ENCODE assay signal across 10 mouse cellular contexts in genomic region chr16:94164236-94164635, GRCm38 (mm10).
DNase-seq lines count a peak whose midpoint lies in the region; ATAC-seq lines count a peak whose summit lies in the region.
"Had no signal": no experiment of that assay in that cellular context is flagged by ENCODE, and none has a peak within 500 bp of the region (broad histone marks: within the 10 kb centered on the region; RNA-seq: fewer than 3 reads in every experiment).

No protein-coding gene starts in this region.

- peak; percentile 30 for DNase-seq in hindbrain, embryonic 10.5 days (ENCODE audit: low spot score)
- no peak for DNase-seq in hindbrain, embryonic 14.5 days (ENCODE audit: low spot score)
- no peak for DNase-seq in forebrain, embryonic 14.5 days (ENCODE audit: low spot score)
- no peak for DNase-seq in gastrocnemius, postnatal 10 days
- DNase-seq: lung, postnatal 36 days; thymus, postnatal 36 days had no signal

- ATAC-seq in hindbrain, embryonic 14.5 days (ENCODE audit: low FRiP score): no peak
- peak; percentile 40; the same call in 1 of the 2 replicates for ATAC-seq in forebrain, embryonic 14.5 days
- peak; percentile 76 for ATAC-seq in kidney, embryonic 14.5 days (ENCODE audit: low FRiP score, low TSS enrichment)
- 0 out of 2 replicates have a peak, but pooled peaks have one; percentile 11 for ATAC-seq in midbrain, embryonic 15.5 days (replicated peaks)
- ATAC-seq in megakaryocyte progenitor cell, adult 5-6 weeks (replicated peaks; ENCODE audit: poor library complexity): no peak

- H3K9ac ChIP-seq in hindbrain, embryonic 14.5 days: no peak overlapping the region
- no peak overlapping the region for H3K9ac ChIP-seq in forebrain, embryonic 14.5 days (ENCODE audit: low read length)
- H3K9ac ChIP-seq in kidney, embryonic 14.5 days (ENCODE audit: low read depth, low read length): no peak overlapping the region
- no peak overlapping the region for H3K9ac ChIP-seq in midbrain, embryonic 15.5 days

- H3K4me1 ChIP-seq in hindbrain, embryonic 10.5 days (replicated peaks): peaks cover 39% of the 10 kb centered on the region
- no peaks in the 10 kb centered on the region; the same call in 1 of the 2 replicates for H3K4me1 ChIP-seq in hindbrain, embryonic 14.5 days (replicated peaks; ENCODE audit: control insufficient read depth, insufficient read depth, low read length)
- no peaks in the 10 kb centered on the region for H3K4me1 ChIP-seq in forebrain, embryonic 14.5 days (ENCODE audit: control insufficient read depth, insufficient read depth, low read length)
- no peaks in the 10 kb centered on the region for H3K4me1 ChIP-seq in kidney, embryonic 14.5 days (ENCODE audit: control insufficient read depth, insufficient read depth, low read length)
- peaks cover 17% of the 10 kb centered on the region; the same call in 1 of the 2 replicates for H3K4me1 ChIP-seq in midbrain, embryonic 15.5 days

- peaks cover 45% of the 10 kb centered on the region for H3K27me3 ChIP-seq in hindbrain, embryonic 10.5 days (ENCODE audit: insufficient read depth, poor library complexity, severe bottlenecking)
- H3K27me3 ChIP-seq in hindbrain, embryonic 14.5 days (ENCODE audit: control insufficient read depth, insufficient read depth, low read length): no peaks in the 10 kb centered on the region
- H3K27me3 ChIP-seq in forebrain, embryonic 14.5 days (replicated peaks; ENCODE audit: control insufficient read depth, insufficient read depth, low read length): no peaks in the 10 kb centered on the region
- peaks cover 3% of the 10 kb centered on the region; the same call in 1 of the 2 replicates for H3K27me3 ChIP-seq in kidney, embryonic 14.5 days (ENCODE audit: control insufficient read depth, insufficient read depth, low read length)
- H3K27me3 ChIP-seq in midbrain, embryonic 15.5 days (replicated peaks): peaks cover 35% of the 10 kb centered on the region

- 27% methylated on average over 7 of the region's 7 CpGs for WGBS in hindbrain, embryonic 10.5 days
- WGBS in hindbrain, embryonic 14.5 days: 19% methylated on average over 7 of the region's 7 CpGs
- 21% methylated on average over 7 of the region's 7 CpGs for WGBS in forebrain, embryonic 14.5 days
- 12% methylated on average over 7 of the region's 7 CpGs for WGBS in kidney, embryonic 14.5 days
- 27% methylated on average over 7 of the region's 7 CpGs for WGBS in midbrain, embryonic 15.5 days

- no peaks in the 10 kb centered on the region for H3K36me3 ChIP-seq in hindbrain, embryonic 10.5 days
- no peaks in the 10 kb centered on the region for H3K36me3 ChIP-seq in hindbrain, embryonic 14.5 days (replicated peaks; ENCODE audit: control insufficient read depth, insufficient read depth)
- no peaks in the 10 kb centered on the region for H3K36me3 ChIP-seq in forebrain, embryonic 14.5 days (ENCODE audit: control insufficient read depth, insufficient read depth, low read length)
- no peaks in the 10 kb centered on the region for H3K36me3 ChIP-seq in kidney, embryonic 14.5 days (ENCODE audit: control insufficient read depth, insufficient read depth, low read length)
- no peaks in the 10 kb centered on the region for H3K36me3 ChIP-seq in midbrain, embryonic 15.5 days (replicated peaks)

- H3K27ac ChIP-seq in hindbrain, embryonic 10.5 days: peak overlapping the region; percentile 35; the same call in 1 of the 2 replicates
- no peak overlapping the region for H3K27ac ChIP-seq in hindbrain, embryonic 14.5 days
- H3K27ac ChIP-seq in forebrain, embryonic 14.5 days (ENCODE audit: low read depth, low read length): no peak overlapping the region
- H3K27ac ChIP-seq in kidney, embryonic 14.5 days (ENCODE audit: low read depth, low read length): no peak overlapping the region
- H3K27ac ChIP-seq in midbrain, embryonic 15.5 days: no peak overlapping the region
- H3K27ac ChIP-seq: layer of hippocampus, adult 2 months had no signal

- H3K4me2 ChIP-seq in hindbrain, embryonic 14.5 days (replicated peaks): no peak overlapping the region
- H3K4me2 ChIP-seq in forebrain, embryonic 14.5 days (ENCODE audit: low read length): no peak overlapping the region
- H3K4me2 ChIP-seq in kidney, embryonic 14.5 days (replicated peaks; ENCODE audit: low read depth, low read length): no peak overlapping the region
- no peak overlapping the region for H3K4me2 ChIP-seq in midbrain, embryonic 15.5 days

- no peaks in the 10 kb centered on the region for H3K9me3 ChIP-seq in hindbrain, embryonic 10.5 days
- no peaks in the 10 kb centered on the region for H3K9me3 ChIP-seq in hindbrain, embryonic 14.5 days (ENCODE audit: control insufficient read depth, low read length)
- H3K9me3 ChIP-seq in forebrain, embryonic 14.5 days (replicated peaks; ENCODE audit: control insufficient read depth, low read length): no peaks in the 10 kb centered on the region
- no peaks in the 10 kb centered on the region for H3K9me3 ChIP-seq in kidney, embryonic 14.5 days (ENCODE audit: control insufficient read depth, low read length)
- no peaks in the 10 kb centered on the region for H3K9me3 ChIP-seq in midbrain, embryonic 15.5 days

- no peak overlapping the region for H3K4me3 ChIP-seq in hindbrain, embryonic 10.5 days
- no peak overlapping the region for H3K4me3 ChIP-seq in hindbrain, embryonic 14.5 days (replicated peaks; ENCODE audit: low read length)
- H3K4me3 ChIP-seq in forebrain, embryonic 14.5 days (ENCODE audit: low read depth, low read length): no peak overlapping the region
- no peak overlapping the region for H3K4me3 ChIP-seq in kidney, embryonic 14.5 days (ENCODE audit: low read length)
- no peak overlapping the region for H3K4me3 ChIP-seq in midbrain, embryonic 15.5 days
- H3K4me3 ChIP-seq: layer of hippocampus, adult 2 months had no signal

Comparison
In these comparisons a context has a peak if more than half of its experiments do, and no peak if none do; other contexts are left out.
1. ATAC-seq: peak in forebrain, embryonic 14.5 days (single experiment), kidney, embryonic 14.5 days (single experiment) and midbrain, embryonic 15.5 days (single experiment); none in hindbrain, embryonic 14.5 days (single experiment) and megakaryocyte progenitor cell, adult 5-6 weeks (single experiment).